Mouse (Mus musculus) kidney, embryonic 14.5 days (tissue): ENCODE results near the gene Zfp472. TPM values are rescaled to one million over a fixed set of nuclear protein-coding genes. Genes with fewer than 3 reads are reported as not detected.
A peak's percentile ranks its signal among the peaks of the same experiment; 100 is the strongest.

ENCODE experiments used
- ATAC-seq: fragments of 200-750 bp; cut with Nextera tagmentation; 2 replicates; pipeline ENCODE4 v1.8.0; 2017; ENCODE audit warnings: moderate number of reproducible peaks, mild to moderate bottlenecking, moderate TSS enrichment, moderate library complexity; ENCODE audit not compliant: low FRiP score, low TSS enrichment
- H3K27ac ChIP-seq: fragments of 300-500 bp; sonication (generic); 2 replicates; pipeline ENCODE4 v1.5.1; 2014; ENCODE audit warnings: low read depth, mild to moderate bottlenecking, low read length, moderate library complexity, mixed read lengths
- H3K27me3 ChIP-seq: fragments of 300-500 bp; sonication (generic); 2 replicates; pipeline ENCODE4 v1.6.1; 2014; ENCODE audit warnings: mild to moderate bottlenecking, low read length; ENCODE audit not compliant: control insufficient read depth, insufficient read depth
- H3K36me3 ChIP-seq: fragments of 300-500 bp; sonication (generic); 2 replicates; pipeline ENCODE4 v1.6.1; 2014; ENCODE audit warnings: low read length, mixed read lengths; ENCODE audit not compliant: control insufficient read depth, insufficient read depth
- H3K4me1 ChIP-seq: fragments of 300-500 bp; sonication (generic); 2 replicates; pipeline ENCODE4 v1.6.1; 2014; ENCODE audit warnings: low read length, mixed read lengths; ENCODE audit not compliant: control insufficient read depth, insufficient read depth
- H3K4me2 ChIP-seq: fragments of 300-500 bp; sonication (generic); replicated peaks from 2 replicates; pipeline ENCODE4 v1.6.1; 2014; ENCODE audit warnings: low read depth, mild to moderate bottlenecking, low read length
- H3K4me3 ChIP-seq: fragments of 300-500 bp; sonication (generic); 2 replicates; pipeline ENCODE4 v1.5.1; 2014; ENCODE audit warnings: mild to moderate bottlenecking, low read length
- H3K9ac ChIP-seq: fragments of 300-500 bp; sonication (generic); 2 replicates; pipeline ENCODE4 v1.6.1; 2014; ENCODE audit warnings: low read depth, mild to moderate bottlenecking, low read length, moderate library complexity
- H3K9me3 ChIP-seq: fragments of 300-500 bp; sonication (generic); 2 replicates; pipeline ENCODE4 v1.6.1; 2016; ENCODE audit warnings: low read length; ENCODE audit not compliant: control insufficient read depth
- whole genome bisulfite sequencing: fragments of 180-500 bp; shearing (Covaris S2); extraction: QIAGEN DNeasy Blood & Tissue Kit; methylation state at CpG from one replicate; pipeline ENCODE4 v1.1.7; 2014; 5-methylcytosine and 5-hydroxymethylcytosine counted together
- polyA plus RNA-seq: library from polyadenylated mRNA; unstranded; fragments of >200 nt; fragmentation: Nextera tagmentation; extraction: Ambion mirVana; gene quantifications from 2 replicates; pipeline ENCODE4 v1.2.1, GENCODE M21; 2014

Gene Zfp472
- polyA plus RNA-seq, result 11.0 and 15.4 TPM in 2 replicates

DNA sequence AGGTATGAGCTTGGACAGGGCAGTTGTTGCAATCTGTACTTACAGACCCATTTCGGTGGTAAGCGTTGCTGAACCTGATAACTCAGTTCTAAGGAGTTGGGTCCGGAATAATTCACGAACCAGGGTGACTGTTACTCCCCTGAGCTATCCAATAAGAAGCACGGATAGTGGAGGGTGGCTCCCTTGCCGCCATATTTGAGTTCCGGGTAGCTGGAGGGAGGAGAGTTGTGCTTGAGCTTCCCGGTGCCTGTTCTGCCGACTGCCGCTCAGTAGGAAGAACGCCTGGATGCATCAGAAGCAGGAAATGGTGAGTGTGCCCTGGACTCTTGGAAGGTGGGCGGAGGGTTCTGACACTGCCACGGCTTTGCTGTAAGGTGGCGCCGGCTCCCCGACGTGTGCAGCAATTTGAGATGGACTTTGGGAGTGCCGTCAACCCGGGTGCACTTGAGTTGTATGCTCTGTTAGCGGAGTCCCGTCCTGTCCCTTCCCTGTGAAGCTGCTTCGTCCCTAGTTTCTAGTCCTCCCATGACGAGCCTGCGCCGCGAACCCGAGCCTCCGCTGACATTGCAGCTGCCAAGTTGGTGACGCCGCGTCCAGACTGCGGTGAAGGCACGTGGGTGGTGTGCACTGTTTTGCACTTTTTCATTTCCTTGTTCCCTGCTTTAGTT, at the start of gene Zfp472:
TSS of gene Zfp472 (plus strand) at position 192 of the 668 bp plus-strand sequence.
- 0% methylated on average over 33 of the region's 33 CpGs for WGBS
- H3K4me1 ChIP-seq, result peaks cover 10% of the 10 kb centered on the region
- ATAC-seq, result peak; percentile 99

DNA sequence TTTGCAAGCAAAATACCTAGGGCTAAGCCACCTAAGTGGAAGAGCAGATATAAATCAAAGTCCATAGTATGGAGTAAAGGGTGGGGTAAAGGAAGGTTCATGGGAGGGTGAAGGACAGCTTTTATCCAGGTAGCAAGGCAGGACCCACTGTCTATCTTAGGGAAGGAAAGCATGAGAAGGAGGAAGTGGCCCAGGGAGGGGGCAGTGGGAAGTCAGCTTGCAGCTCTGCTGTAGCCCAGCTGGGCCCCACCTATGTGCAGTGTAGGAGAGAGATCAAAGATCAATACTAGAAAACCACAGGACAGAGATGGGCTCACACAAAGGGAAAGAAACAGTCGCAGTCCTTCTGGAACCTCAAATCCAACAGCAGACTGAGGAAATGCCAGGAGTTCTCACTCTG, 49.5 kb upstream of the Zfp472 start:
- H3K4me2 ChIP-seq, result no peak overlapping the region
- no peak for ATAC-seq
- no peak overlapping the region for H3K27ac ChIP-seq
- no peaks in the 10 kb centered on the region for H3K27me3 ChIP-seq
- H3K9me3 ChIP-seq, result no peaks in the 10 kb centered on the region; the same call in 1 of the 2 replicates
- H3K9ac ChIP-seq, result no peak overlapping the region
- WGBS, result 68% methylated on average over 1 of the region's 1 CpGs
- H3K4me3 ChIP-seq, result no peak overlapping the region
- no peaks in the 10 kb centered on the region for H3K4me1 ChIP-seq
- no peaks in the 10 kb centered on the region for H3K36me3 ChIP-seq

More for the DNA sequence above, at the start of gene Zfp472:
- no peaks in the 10 kb centered on the region for H3K36me3 ChIP-seq
- H3K4me3 ChIP-seq, result peak within 1 kb of the TSS; percentile 66
- H3K27me3 ChIP-seq, result no peaks in the 10 kb centered on the region
- H3K9ac ChIP-seq, result peak within 1 kb of the TSS; percentile 67
- no peaks in the 10 kb centered on the region for H3K9me3 ChIP-seq
- H3K4me2 ChIP-seq, result peak within 1 kb of the TSS; percentile 45
- H3K27ac ChIP-seq, result peak within 1 kb of the TSS; percentile 72

DNA sequence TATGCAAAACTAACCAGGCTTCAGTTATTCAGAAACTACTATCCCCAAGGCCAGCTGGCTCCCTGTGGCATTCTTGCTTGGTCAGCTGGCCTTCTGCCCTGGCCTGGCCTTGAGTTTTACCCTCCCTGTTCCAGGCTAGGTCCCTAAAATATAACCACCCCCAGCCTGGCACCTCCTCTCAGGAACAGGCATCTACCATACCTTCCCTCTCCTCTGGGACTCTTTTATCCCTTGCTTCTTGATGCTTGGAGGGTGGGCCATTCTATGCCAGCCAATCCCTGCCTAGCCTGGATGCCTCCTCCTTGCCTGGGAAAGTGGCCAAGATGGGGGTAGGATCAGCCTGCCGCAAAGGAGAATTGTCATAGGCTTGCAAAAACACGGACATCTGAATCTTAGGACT, 48.5 kb upstream of the Zfp472 start, which contains the start of gene Cyp4f14:
TSS of gene Cyp4f14 (minus strand) at position 212 of the 400 bp plus-strand sequence.
- Histone ChIP-seq H3K4me3 (no peak within 1 kb of the TSS), H3K9me3 (no peaks in the 10 kb centered on the region; the same call in 1 of the 2 replicates), H3K9ac (no peak within 1 kb of the TSS), H3K4me2 (no peak within 1 kb of the TSS), H3K4me1 (no peaks in the 10 kb centered on the region), H3K27ac (no peak within 1 kb of the TSS), H3K27me3 (no peaks in the 10 kb centered on the region), H3K36me3 (no peaks in the 10 kb centered on the region)
- WGBS, result 57% methylated on average over 2 of the region's 2 CpGs
- no peak for ATAC-seq

DNA sequence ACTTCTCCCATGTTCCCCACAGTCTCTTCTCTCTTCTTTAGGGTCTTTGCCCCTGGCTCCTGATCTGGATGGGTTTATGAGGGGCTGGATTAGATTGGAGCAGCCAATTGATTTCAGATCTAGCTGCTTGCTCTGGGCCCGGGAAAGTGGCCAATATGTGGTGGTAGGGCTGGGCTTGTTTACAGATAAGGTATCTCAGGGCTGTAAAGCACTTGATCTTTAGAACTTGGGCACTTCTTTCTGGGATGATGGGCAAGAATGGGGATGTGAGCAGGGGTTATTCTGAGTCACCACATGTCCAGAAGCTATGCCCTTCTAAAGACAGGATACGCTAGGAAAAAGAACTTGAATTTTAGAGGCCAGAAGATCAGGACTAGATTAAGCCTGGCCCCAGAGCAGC, 46.5 kb upstream of the Zfp472 start:
- no peaks in the 10 kb centered on the region; the same call in 1 of the 2 replicates for H3K9me3 ChIP-seq
- H3K27ac ChIP-seq, result no peak overlapping the region
- 64% methylated on average over 2 of the region's 2 CpGs for WGBS
- no peaks in the 10 kb centered on the region for H3K4me1 ChIP-seq
- no peak overlapping the region for H3K4me2 ChIP-seq
- no peaks in the 10 kb centered on the region for H3K27me3 ChIP-seq
- H3K9ac ChIP-seq, result no peak overlapping the region
- H3K4me3 ChIP-seq, result no peak overlapping the region
- H3K36me3 ChIP-seq, result no peaks in the 10 kb centered on the region
- no peak for ATAC-seq

DNA sequence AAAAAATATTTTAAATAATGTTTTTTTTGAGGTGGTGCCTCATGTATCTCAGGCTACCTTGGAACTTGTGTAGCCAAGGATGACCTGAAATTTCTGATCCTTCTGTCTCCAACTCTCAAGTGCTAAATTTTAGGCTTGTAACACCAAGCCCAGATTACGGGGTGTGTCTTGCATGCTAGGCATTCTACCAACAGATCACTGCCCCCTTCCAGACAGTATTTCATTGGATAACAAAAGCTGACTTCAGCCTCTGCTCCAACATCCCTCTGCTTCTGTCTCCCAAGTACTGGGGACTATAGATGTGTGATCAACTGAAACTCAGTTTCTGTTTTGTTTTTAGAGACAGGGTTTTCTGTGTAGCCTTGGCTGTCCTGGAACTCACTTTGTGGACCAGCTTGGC, 41.9 kb upstream of the Zfp472 start:
- no peak for ATAC-seq
- H3K9ac ChIP-seq, result no peak overlapping the region
- H3K27me3 ChIP-seq, result no peaks in the 10 kb centered on the region
- whole genome bisulfite sequencing, result 97% methylated on average over 1 of the region's 1 CpGs
- H3K9me3 ChIP-seq, result no peaks in the 10 kb centered on the region; the same call in 1 of the 2 replicates
- H3K4me3 ChIP-seq, result no peak overlapping the region
- H3K36me3 ChIP-seq, result no peaks in the 10 kb centered on the region
- no peak overlapping the region for H3K27ac ChIP-seq
- no peaks in the 10 kb centered on the region for H3K4me1 ChIP-seq
- H3K4me2 ChIP-seq, result no peak overlapping the region

DNA sequence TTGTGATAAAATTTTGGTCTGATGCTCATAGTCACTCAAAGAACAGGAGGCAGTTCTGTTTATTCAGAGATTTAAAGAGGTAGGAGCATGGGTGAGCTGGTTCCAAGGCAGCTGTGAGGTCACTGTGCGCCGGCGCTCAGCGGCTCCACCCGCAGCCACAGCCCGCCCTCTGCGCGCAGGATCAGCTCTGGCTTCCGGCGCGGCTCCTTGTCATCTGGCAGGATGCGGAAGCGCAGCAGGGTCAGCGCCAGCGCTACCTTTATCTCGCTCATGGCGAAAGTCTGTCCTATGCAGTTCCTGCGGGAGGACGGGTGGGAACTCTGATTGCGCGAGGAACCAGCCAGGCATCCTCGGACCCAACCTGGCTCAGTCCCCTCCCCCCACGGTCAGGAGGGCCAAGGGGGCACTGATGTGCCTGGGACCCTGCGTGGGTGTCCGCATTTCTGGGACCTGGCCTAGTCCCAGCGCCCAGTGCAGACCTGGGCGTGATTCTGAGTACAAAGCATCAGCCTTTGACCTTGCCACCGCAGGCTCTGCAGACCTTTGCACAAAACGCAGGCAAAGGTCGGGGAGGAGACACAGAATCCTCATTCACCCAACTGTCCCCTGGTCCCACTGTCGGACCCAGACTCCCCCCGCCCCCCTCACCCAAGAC, 40.8 kb upstream of the Zfp472 start:
- 15% methylated on average over 32 of the region's 32 CpGs for WGBS
- no peaks in the 10 kb centered on the region; the same call in 1 of the 2 replicates for H3K9me3 ChIP-seq
- peak; percentile 94 for ATAC-seq
- no peaks in the 10 kb centered on the region for H3K4me1 ChIP-seq
- H3K4me2 ChIP-seq, result peak overlapping the region; percentile 54
- H3K36me3 ChIP-seq, result no peaks in the 10 kb centered on the region
- no peaks in the 10 kb centered on the region for H3K27me3 ChIP-seq
- H3K4me3 ChIP-seq, result peak overlapping the region; percentile 40
- H3K9ac ChIP-seq, result peak overlapping the region; percentile 53
- H3K27ac ChIP-seq, result no peak overlapping the region

DNA sequence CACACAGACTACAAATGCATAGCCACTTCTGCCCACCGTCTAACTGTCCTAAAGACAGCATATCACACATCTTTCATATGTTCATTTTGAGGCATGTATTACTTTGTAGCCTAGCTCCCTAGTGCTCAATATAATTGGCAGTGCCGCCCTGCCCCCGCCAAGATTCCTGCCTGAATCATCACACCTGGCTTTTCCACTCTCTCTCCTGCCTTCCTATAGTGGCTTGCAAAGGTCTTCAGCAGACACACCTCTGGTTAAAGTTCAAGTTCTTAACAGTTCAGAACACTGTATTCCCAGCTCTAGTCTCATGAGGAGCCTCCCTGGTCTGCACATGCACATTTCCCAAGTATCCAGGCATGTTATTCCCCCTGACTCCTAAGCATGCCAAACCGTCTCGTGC, 37.8 kb upstream of the Zfp472 start:
- Histone ChIP-seq H3K36me3 (no peaks in the 10 kb centered on the region), H3K27me3 (no peaks in the 10 kb centered on the region), H3K4me3 (no peak overlapping the region), H3K9me3 (no peaks in the 10 kb centered on the region), H3K9ac (no peak overlapping the region), H3K4me2 (no peak overlapping the region), H3K27ac (no peak overlapping the region), H3K4me1 (no peaks in the 10 kb centered on the region)
- 86% methylated on average over 5 of the region's 5 CpGs for whole genome bisulfite sequencing
- ATAC-seq, result no peak

DNA sequence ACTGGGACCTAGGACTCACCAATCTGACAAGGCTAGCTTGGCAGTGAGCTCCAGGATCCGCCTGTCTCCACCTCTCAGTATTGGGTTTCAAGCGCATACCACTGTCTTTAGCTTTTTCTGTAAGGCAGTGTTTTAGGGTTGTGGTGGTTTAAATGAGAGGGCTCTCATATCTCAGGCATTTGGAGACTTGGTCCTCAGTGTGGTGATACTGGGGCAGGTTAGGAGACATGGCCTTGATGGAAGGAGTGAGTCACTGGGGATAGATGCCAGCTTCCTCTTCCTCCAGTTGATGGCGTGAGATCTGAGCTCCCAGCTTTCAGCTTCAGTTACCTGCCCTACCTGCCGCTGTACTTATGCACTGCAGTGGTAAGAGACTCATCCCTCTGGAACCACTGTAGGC, 25.8 kb upstream of the Zfp472 start:
- H3K27ac ChIP-seq, result no peak overlapping the region
- H3K27me3 ChIP-seq, result no peaks in the 10 kb centered on the region
- H3K4me3 ChIP-seq, result no peak overlapping the region
- H3K4me2 ChIP-seq, result no peak overlapping the region
- H3K4me1 ChIP-seq, result no peaks in the 10 kb centered on the region
- no peak for ATAC-seq
- no peaks in the 10 kb centered on the region for H3K36me3 ChIP-seq
- WGBS, result 80% methylated on average over 4 of the region's 4 CpGs
- no peaks in the 10 kb centered on the region for H3K9me3 ChIP-seq
- H3K9ac ChIP-seq, result no peak overlapping the region

DNA sequence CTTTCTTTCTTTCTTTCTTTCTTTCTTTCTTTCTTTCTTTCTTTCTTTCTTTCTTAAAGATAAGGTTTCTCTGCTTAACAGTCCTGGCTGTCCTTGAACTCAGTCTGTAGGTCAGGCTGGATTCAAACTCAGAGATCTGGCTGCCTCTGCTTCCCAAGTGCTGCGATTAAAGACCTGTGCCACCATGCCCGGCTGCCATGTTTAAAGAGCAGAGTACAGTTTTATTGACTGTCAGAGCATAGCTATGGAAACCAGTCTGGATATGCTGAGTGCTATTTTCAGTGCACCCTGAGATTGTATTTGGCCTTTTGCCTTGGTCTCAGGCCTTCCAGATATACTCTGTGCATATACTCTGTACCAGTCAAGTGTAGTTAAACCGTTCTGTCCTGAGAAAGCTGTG, 22.0 kb upstream of the Zfp472 start:
- H3K9me3 ChIP-seq, result no peaks in the 10 kb centered on the region
- no peak overlapping the region for H3K4me3 ChIP-seq
- H3K36me3 ChIP-seq, result no peaks in the 10 kb centered on the region
- H3K27ac ChIP-seq, result no peak overlapping the region
- ATAC-seq, result no peak
- no peak overlapping the region for H3K4me2 ChIP-seq
- WGBS, result 91% methylated on average over 3 of the region's 3 CpGs
- peaks cover 9% of the 10 kb centered on the region; the same call in 1 of the 2 replicates for H3K4me1 ChIP-seq
- no peaks in the 10 kb centered on the region for H3K27me3 ChIP-seq
- no peak overlapping the region for H3K9ac ChIP-seq
